Mouse (Mus musculus): ENCODE data around the gene Ptgdr2.

- TF ChIP-seq CTCF (IDR thresholded peaks at IDR 0.05; ENCODE audit: borderline replicate concordance, control insufficient read depth, extremely low read depth, insufficient read depth, low read length, poor library complexity) (0 out of 2 replicates have a peak, but pooled peaks have one; percentile 47), POLR2A (IDR thresholded peaks at IDR 0.05; ENCODE audit: control insufficient read depth, extremely low read depth, insufficient read depth, low read length, poor library complexity) (no peak)
Observed at GRCm38 (mm10) chr19:10983146-10983545, 46.2 kb downstream of the Ptgdr2 start.
